Mouse (Mus musculus) right cerebral cortex, postnatal 14 days (tissue): ENCODE data around the gene Hspb9.
A peak's percentile ranks its signal among the peaks of the same experiment; 100 is the strongest.

Source experiments
- DNase-seq: peaks from one replicate; pipeline ENCODE4 v3.0.0; 2022

Gene Hspb9

DNA sequence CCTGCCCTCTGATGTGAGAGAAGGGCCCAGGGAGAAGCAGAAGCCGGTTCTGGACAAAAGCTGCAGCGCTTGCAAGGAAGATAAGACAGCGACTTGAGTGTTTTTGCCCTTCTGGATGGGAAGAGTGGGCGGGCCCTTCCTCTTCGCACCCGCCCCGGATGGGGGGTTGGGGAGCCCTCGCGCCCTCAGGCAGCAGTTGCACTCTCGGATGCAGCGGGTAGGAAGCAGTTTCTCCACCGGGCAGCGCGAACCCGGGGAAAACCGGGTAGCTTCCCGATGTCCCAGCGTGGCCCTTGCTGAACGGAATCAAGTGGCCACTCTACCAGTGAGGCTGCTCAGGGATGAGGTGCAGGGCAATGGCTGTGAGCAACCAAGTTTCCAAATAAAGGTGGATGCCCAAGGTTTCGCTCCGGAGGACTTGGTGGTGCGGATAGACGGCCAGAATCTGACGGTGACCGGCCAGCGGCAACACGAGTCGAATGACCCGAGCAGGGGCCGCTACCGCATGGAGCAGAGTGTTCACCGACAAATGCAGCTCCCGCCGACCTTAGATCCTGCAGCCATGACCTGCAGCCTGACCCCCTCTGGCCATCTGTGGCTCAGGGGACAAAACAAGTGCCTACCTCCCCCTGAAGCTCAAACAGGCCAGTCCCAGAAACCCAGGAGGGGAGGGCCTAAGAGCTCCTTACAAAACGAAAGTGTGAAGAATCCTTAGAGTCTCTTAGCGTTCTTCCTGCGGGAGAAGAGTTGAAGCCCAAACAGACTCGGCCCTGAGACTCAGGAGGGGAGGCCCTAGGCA lies at the start of gene Hspb9:
TSS of gene Hspb9 (plus strand) at position 116 of the 799 bp plus-strand sequence.
- DNase-seq = peak; percentile 53

DNA sequence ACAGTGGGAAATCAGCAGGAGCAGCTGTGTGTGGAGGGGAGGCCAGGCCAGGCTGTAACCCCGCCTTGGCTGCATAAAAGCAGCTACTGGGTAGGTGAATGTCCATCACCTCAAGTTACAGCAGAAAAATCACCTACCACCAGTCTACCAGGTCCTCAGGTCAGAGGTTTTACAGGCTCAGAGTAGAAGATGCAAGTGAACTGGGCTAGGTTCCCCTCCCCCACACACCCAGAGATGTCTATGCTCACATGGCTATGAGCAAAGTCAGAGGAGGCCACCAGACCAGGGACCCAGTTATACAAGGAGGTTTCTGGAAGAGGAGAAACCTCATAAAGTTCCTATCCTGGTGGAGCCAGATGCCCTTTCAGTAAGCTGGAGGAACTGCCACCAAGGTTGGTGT lies 42.6 kb upstream of the Hspb9 start:
- DNase-seq = no peak

DNA sequence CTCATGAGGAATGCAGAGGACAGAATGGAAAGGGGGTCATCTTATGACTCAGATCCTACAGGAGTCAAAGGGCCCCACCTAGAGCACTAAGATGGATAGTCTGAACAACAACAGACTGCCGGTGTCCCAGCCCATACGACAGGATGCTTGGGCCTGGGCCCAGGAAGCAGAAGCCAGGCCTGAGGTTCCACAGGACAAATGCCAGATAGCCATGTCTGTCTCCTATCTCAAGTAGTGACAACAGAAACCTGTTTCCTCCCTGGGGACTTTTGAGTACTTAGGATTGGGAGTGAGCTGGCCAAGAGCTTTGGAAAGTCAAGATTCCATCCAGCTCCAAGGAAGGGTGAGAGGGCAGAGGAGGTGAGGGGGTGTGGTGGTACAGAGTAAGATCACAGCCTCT lies 41.7 kb upstream of the Hspb9 start:
- DNase-seq = no peak

DNA sequence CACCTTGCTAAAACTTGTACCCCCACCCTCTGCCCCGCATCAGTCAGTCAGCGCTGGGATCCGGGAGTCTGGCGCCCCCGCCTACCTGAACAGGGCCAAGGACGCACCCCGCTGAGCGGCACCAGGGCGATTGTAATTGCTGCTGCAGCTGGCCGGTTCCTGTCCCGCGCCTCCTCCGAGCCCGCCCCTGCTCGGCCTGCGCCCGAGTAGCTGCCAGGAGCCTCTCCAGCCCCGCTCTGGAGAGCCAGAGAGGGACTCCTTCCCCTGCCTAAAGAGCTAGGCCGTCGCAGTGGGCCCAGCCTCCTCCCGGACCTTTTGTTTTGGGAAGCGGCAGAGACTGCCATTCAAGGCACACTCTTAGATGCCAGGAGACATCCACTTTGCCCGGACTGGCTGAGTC lies 40.5 kb upstream of the Hspb9 start:
- no peak for DNase-seq

DNA sequence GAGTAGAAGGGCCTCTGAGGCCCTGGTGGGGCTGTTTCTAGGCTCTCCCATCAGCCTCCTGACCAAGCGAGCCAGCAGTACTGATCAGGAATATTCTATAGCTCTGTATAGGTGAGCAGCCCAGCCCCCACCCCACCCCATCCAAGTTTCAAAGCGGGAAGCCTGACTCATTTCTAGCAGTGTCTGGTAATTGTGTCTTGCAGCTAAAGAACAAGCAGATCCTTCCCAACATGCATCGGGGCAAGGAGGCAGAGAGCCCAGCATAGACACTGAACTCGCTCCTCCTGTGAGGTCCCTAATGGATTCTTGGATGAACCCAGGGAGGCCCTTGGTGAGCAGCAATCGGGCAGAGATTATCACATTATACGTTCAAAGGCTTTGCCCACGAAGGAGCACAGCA lies 35.8 kb upstream of the Hspb9 start:
- DNase-seq = no peak

DNA sequence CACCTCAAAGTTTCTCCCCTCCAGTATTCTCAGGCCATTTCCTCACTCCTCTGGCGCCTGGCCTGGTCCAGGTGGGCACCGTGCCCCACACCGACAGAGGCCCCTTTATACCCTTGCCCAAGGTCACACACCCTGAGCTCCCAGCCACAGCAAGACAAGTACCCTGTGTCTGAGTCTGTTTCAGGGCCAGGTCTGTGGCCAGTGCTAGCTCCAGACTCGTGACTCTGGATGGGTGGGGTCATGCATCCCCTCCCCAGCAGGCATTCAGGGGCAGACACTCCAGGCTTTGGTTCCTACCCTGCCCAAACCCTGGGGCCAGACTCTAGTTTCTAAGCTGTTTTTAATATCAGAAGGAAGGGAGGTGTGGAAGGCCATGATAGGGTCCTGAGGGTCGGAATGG lies 31.8 kb upstream of the Hspb9 start:
- no peak for DNase-seq

DNA sequence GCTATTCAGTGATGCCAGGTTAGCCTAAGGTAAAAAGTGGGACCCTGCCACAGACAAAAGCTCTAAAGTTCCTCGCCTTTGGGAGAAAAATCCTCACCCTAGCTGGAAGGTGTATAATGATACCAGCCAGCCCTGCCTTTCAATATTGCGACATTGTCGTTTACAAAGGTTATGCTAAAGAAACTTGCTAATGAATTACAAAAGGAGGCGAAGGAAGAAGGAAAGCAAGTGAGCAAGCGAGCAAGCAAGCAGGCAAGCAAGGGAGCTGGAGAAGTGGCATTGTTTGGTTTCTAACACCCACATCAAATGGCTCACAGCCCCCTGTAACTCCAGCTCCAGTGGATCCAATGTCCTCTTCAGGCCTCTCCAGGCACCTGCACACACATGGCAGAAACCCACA lies 31.1 kb upstream of the Hspb9 start:
- DNase-seq = no peak

DNA sequence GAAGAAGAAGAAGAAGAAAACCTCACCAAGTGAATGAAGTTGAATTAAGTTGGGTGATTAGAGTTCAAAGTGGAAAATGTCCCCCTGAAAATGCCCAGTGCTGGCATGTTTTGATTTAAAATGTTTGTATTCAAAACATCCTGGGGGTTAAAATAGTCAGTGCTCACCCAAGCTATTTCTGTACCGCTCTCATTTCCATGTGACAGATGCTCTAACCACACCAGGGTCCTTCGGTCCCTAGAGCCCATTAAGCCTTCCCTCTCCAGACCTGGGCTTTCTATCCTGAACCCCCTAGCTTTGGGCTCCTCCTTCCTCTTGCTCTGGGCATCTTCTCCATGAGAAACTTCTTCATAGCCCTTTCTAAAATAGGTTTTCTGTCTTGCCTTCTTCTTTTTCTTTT lies 29.6 kb upstream of the Hspb9 start:
- DNase-seq = no peak

DNA sequence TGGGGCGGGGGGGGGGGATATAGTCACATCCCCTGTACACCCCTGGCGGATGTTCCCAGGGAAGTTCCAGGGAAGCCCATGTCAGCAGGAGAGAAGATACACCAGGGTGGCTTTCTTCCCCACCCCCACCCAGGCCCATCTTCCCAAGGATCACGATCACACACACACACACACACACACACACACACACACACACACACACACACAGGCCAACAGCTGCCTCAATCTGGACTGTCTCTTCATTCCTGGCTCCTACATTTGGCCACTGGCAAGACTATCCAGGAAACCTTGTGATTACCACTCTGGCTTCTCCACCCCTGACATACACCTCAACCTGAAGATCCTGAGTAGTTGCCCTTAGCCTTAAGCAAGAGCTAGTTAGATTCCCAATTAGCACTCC lies 28.3 kb upstream of the Hspb9 start:
- DNase-seq = no peak

DNA sequence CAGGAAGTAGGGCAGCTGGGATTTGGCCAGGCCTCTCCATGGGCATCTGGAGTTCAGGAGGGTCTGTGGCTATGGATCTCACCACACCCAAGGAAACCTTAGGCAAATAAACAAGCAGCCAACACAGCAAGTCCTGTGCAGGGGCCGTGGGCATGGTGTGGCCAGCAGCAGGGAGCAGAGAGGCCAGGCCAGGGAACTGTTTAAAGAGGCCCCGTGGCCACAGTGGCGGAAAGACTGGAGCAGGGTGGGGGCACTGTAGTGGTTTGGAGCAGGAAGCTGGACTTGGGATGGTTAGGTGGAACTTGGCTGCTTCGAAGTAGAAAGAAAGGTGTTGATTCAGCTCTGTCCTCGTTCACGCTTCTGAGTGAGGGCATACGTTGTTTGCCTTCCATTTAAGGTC lies 26.4 kb upstream of the Hspb9 start:
- DNase-seq = no peak

DNA sequence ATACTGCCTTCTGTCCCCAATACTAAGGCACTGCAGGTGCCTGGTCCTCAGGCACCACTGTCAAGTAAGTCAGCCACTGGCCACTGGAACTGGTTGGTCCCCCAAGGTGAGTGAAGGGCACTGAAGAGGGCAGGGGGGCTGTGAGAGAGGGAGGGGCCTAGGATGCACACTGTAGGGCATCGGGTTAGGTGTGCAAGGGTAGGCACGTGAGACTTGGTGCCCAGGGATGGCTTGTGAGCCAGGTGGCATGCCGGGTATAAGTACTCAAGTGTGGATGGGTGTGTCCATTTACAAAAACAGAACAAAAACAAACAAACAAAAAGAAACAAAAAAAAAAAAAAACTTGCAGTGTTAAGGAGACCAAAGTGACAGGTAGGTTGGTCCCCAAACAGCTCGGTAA lies 25.2 kb upstream of the Hspb9 start:
- DNase-seq = no peak

DNA sequence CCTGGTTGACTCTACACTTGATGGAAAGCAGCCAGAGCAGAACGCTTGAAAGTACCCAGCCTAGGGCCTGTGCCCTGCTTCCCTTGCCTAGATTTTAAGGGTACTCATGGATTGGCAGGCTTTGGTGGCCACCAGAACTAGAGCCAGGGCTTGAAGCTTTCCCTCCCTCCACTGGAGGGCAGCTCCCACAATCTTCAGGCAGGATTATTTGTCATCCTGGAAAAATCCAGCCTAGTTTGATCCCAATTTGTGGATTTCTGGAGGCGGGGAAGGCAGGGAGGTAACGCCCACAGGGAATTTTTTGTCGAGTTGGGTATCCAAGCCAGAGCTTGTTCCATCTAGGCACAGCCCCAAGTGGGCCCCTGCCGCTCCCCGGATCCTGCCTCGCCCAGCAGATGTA lies 23.3 kb upstream of the Hspb9 start:
- no peak for DNase-seq

DNA sequence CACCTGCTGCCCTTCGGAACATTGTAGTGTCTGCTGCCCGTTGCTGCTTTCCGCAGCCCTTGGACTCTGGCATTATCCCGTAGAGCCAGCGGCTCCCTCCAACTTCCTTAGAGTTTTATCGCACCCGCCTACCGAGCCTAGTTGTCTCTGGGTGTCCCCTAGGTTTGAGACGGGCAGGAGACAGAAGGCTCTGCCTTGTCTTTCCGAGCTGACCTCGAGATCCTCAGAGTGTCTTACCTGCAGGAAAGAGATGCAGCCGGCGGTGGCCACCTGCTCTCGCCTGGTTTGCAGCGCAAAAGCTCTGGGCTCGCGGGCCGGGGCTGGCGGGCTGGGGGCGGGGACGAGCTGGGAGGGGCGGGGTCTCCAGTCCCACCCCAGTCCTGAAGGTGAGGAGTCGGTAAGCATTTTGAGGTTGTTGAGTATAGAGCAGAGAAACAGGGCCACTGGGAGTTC lies 21.5 kb upstream of the Hspb9 start, which contains the start of gene Zfp385c:
TSS of gene Zfp385c (minus strand) at position 292 of the 453 bp plus-strand sequence.
- no peak for DNase-seq

DNA sequence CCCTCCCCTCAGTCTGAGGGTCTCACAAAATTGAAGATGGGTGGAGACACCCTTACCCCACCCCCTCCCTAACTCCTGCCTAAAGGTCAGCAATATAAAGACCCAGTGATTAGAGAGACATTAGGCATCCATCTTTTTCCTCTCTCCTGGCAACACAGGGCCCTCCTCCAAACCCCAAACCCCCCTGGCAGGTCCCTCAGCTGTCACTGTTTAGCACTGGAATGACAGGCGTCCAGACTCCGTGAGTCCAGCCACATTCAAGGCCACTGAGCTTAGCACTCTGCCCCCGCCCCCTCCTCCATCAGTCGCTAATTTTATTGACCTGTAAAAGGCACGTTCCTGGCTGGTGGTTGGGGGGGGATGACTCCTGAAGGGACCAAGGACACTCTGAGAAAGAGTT lies 20.5 kb upstream of the Hspb9 start:
- DNase-seq = no peak

DNA sequence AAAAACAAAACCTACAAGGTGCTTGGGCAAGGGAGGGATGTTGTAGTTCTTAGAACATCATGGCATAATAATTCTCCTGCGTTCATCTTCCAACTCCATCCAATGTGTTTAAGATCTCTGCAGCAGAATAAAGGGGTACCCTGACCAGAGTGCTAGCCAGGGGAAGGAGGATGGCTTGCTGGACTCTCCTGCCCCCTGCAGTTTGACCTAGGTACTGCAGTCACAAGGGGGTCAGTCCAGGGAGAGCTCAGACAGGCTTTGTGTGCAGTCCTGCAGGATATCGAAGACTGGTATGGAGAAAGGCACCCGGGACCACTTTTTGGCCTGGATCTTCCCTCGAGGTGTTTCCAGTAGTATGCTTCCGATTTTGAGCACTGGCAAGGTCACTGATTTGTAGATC lies 18.7 kb upstream of the Hspb9 start:
- peak; percentile 69 for DNase-seq

DNA sequence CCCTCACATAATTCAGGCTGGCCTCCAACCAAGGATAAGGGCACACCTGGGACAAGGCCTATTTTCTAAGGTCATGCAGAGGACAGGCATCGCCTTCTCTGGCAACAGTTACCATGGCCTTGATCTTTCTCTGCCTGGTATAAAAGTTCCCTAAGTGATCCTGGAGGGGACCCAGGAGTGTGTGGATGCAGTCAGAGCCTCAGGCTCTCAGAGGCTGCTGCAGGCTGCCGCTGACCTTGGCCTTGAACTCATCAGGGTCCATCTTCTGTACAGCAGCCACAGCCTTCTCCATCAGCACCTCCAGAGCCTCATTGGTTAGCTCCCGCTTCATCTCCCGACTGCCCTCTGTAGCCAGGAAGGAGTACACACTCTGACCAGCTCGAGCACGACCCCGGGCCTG lies 15.7 kb upstream of the Hspb9 start:
- no peak for DNase-seq

DNA sequence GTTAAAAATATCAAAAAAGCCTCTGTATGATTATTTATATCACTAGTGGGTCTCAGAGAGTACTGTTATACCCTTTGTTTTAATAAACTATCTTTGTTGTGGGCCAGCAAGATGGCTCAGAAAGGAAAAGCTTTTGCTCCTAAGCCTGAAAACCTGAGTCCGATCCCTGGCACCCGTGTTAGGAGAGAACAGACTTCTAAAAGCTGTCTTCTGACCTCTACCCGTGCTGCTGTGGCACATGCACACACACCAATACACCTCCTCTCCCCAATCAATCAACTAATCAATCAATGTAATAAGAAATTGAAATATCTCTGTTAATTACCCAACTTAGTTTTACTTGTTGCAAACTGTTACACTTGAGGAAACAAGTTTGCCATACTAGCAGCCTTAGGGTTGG lies 12.9 kb upstream of the Hspb9 start:
- DNase-seq = no peak

DNA sequence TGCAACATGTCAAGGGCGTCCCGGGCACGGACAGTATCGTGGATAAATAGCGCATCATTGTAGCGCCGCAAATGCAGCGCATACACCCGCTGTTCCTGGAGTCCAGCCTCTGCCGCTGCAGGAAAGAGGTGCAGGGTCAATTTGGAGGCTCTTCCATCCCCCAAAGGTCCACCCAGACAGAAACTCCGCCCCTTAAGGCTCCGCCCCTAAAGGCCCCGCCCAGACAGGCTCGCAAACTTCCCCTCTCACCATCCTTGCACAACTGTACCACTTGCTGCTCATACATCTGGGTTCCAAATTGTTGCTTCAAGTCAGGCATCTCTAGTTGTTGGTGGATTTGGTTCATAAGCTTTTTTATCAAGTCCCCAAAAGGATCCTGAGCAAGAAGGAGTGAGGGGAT lies 12.3 kb upstream of the Hspb9 start:
- DNase-seq = no peak

DNA sequence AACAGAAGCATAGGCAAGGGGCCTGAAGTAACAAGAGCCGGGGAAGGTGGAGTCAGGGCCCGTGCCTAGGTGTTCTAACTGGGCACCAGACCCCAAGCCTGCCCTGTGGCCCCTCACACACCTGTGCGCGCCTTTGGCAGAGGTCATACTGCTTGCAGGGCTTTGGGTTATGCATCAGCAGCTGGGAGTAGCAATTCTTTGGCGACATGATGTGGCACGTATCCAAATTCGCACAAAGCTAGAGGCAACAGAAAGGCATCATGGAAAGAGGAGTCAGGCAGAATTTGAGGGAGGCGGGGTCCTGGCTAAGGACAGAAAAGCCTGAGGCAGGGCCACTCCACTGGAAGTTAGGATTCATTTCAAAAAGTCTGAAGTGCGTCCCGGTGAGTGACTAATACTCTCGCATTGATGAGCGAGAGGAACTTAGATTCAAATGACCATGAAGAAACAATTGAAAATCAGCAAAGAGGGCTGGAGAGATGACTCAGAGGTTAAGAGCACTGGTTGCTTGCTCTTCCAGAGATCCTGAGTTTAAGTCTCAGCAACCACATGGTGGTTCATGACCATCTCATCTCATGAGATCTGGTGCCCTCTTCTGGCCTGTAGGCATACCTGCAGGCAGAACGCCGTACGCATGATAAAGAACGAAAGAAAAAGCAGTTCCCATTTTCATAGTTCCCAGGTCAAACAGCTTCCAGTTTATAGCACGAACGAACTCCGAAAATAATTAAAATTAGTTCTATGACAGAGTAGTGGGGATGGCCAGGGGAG lies 11.4 kb upstream of the Hspb9 start:
- no peak for DNase-seq

DNA sequence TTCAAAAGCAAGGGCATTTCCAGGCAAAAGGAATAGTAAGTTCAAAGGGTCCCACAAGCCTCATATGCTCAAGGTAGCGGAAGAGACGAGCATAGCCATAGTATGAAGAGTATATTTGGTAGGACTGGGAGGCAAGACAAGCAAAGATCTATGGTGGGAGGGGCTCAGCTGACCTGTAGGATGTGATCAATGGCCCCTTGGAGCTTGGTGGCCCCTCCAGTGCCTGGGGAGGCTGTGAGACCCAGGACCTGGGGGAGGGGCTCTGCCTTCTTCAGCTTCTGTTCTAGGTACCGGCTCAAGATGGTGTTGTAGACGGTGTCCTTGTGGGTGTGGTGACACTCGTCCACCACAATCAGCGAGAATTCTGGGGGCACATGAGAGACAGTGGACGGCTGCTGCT lies 10.7 kb upstream of the Hspb9 start:
- no peak for DNase-seq

DNA sequence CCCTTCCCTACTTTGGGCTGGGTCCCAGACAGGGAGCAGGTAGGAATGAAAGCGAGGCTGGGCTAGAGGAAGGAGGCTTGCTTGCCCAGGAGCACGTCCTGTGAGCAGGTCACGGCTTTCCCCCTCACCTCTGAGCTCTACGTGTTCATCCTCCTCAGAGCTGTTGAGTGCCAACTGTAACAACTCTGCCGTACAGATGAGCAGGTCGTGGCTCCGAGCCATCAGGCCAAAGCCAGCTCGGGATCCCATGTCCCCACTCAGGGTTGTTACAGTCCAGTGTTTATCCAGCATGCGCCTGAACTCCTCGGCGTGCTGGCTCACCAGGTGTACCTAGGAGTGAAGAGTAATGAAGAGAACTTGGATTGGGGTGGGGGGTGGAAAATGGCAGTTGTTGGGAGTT lies 10.3 kb upstream of the Hspb9 start:
- no peak for DNase-seq

DNA sequence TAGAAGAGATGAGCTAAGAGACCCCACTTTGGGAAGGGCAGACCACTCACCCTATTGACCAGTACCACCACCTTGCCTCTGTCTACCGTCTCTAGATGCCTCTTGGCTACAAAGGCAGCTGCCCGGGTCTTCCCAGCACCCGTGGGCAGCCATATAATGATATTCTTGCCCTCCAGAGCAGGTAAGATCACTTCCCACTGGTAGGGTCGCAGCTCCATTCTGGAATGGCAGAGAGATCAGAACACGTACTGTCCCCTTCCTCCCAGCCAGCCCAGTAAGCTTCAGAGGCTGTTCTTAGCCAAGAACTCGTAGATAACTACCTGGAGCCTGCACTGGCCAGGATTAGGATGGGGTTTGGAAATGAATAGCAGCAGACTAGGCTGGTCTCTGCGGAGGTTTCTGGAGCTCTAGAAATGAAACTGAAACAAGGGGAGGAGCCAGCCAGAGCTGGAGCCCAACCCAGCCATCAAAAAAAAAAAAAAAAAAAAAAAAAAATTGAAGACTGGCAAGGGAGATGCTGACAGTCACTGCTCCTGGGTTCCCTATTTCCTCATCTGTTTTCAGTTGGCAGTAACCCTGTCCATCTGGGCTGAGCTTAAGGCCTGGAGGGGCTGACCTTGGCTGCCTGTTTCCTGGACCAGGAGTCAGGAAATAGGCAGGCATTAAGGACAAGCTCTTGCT lies 9.7 kb upstream of the Hspb9 start, which contains the start of gene Dhx58:
TSS of gene Dhx58 (minus strand) at position 421 of the 681 bp plus-strand sequence.
- DNase-seq = no peak

DNA sequence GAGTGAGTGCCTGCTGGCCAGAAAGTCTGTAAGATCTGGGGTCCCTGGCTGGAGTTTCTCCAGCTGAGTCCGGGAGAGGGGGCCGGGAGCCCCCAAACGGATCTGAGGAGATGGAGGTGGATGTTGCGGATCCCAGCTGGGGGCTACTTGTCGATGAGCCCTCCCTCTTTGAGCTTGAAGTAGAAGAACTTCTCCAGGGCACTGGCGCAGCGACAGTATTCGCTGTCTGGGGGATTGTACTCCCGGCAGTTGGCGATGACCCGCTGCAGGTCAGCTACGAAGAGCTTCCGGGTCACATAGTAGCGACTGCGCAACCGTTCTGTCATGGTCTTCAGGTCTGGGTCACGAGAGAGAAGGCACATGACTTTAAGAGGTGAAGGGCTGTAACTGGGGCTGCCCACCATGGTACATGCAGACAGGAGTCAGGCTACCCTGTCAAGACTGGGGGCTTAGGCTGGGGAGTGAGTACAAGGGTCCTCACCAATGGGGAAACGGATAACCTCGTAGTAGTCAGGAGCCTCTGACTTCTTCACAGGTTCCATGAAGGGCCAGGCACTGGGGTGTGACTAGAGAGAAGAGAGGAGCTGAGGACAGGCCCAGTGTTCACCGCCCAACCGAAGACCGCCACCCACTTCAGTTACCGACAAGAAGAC lies 8.4 kb upstream of the Hspb9 start:
- no peak for DNase-seq
